Mouse (Mus musculus): ENCODE measurements around the gene Megf8.
"Not testable (repeated sequence)": the region's sequence is repeated elsewhere in the genome, so short reads cannot be mapped to it uniquely, and the experiment has no call there.

Gene Megf8

GRCm38 (mm10) chr7:25297454-25298325, 19.3 kb upstream of the Megf8 start, which contains the start of gene Pafah1b3:
Gene Pafah1b3 (minus strand): TSS chr7:25297986.
- peak; percentile 86 for DNase-seq

DNA sequence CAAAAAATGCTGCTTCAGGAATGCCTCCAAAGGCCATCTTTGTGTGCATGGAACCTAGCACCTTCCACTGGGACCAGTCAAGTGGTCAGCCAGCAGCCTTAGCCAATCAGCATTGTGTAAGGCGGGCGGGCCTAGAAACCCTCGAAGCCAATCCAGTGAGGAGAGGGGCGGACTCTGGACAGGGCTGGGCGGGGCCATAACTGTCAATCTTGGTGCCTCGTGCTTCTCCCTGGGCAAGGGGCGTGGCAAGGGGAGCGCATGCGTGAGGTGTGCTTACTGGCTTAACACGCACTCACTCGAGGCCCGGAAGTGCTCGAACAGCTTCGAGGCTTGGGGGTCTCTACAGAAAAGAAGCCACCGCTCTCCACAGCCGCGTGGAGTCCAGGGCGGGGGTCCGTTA, 15.9 kb upstream of the Megf8 start, which contains the start of gene Prr19:
TSS of gene Prr19 (plus strand) at position 349 of the 400 bp plus-strand sequence.
- peak; percentile 57 for DNase-seq

DNA sequence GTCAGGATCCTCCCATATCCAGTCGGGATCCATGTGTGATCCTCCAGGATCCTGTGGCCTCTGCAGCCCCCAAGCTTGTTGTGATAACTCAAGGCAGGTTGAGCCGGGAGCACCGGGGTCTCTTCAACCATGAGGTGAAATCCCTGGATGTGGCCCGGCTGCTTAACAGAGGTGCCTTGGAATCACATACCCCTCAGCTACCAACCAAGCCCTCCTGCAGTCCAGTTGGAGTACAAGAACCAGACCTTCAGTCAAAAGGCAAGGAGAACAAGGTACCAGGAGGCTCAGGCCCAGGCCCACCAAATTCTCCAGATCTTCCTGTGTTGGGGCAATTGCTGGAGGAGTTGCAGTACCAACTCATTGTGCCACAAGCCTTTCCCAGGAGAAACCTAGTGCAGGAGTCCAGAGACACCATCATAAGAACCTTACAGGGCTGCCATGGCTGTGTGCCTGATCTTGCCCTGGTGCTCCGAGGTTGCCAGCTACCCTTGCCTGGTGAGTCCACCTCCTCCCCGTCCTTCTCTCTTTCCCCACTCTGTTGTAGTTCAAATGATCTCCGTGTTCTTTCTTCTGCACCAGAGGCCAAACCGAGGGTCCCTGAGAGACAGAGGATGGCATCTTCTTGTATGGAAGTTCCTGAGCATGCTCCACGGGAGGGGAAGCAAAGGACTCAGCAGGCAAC, 13.8 kb upstream of the Megf8 start:
- no peak for DNase-seq

DNA sequence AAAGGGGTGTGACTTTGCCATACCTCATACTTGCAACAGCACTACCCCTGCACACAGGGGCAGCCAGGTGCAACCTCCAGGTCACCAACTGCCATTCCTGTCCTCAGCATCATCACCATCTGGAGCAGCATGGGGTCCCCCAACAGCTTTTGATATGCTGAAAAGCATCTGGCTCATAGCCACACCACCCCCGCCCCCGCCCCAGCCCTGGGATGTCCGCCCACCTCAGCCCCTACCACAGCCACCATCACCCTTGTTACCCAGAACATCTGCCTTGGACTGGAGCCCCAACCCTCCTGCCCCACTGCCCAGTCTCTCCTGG, 13.3 kb upstream of the Megf8 start:
- no peak for DNase-seq

DNA sequence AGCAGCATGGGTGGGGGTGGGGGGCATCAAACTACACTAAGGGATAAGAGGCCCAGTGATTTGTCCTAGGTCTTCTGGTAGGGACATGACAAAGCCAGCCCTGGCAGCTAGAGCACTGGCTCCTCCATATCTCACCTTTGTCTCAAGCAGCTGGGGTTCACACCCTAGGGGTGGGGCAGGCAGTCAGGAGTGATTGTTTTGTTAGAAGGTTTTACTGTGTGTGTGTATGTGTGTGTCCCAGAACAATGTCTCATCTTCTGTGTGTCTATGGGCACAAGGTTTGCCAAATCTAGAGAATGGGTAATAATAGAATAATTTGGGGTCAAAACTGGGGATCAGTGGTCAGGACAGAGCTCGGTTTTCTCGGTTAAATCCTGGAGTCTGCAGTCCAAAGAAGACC, 11.5 kb upstream of the Megf8 start:
- DNase-seq, result no peak

DNA sequence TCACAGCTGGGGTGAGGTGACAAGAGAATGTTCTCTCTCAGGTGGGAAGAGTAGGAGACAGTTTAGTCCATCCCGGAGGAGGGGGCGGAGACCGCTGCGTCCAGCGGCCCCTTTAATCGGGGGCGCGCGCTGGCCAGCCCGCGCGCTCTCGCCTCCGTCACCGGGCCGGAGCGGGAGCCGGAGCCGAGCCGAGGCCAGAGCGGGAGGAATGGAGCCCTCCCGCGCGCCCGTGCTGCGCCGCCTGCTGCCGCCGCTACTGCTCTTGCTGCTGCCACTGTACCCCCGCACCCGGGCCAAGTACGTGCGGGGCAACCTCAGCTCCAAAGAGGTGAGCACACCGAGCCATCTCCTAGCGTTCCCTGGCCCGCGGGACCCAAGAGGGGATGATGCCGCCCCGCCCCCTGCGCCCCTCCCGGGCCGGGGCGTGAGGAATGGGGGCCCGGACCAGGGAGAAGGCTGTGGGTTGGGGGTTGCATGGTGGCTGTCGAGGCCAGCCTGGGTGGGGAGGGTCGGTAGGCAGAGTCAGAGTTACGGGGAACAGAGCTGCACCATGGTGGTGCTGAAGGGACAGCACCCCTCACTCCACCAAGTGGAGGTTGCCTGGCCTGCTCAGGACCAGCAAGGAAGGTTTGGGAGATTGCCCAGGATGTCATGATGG, 10.9 kb upstream of the Megf8 start, which contains the start of gene Tmem145:
TSS of gene Tmem145 (plus strand) at position 151 of the 658 bp plus-strand sequence.
- peak; percentile 58 for DNase-seq

DNA sequence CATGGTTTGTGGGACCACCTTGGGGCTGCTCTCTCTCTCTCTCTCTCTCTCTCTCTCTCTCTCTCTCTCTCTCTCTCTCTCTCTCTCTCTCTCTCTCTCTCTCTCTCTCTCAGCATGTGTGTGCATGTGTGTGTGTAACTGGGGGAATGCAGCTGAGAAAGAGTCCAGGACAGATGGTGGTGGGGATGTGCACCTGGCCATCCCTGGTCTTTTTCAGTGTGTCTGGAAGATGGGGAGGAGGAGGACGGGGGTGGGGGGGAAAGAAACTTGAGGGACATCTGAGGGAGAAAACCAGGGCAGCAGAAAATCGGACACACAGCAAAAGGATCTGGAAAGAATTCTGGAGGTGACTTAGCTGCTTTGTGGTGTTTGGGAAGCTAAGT, 10.4 kb upstream of the Megf8 start:
- DNase-seq, result no peak

- no peak for DNase-seq
Observed at GRCm38 (mm10) chr7:25308702-25309318, 8.2 kb upstream of the Megf8 start.

DNA sequence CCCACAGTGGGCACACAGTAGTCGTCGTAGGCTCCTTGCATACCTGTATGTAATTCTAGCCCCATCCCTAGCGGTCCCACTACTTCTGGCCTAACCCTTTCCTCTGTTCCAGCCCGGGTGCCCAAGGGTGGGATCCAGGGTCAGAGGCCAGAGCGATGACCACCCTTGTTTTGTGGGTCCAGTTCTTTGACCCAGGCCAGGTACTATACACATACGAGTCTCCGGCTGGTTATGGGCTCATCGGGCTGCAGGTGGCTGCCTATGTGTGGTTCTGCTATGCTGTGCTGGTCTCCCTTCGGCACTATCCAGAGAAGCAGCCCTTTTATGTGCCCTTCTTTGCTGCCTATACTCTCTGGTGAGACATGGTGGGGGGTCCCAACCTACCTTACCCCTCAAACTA, 7.5 kb upstream of the Megf8 start:
- no peak for DNase-seq

DNA sequence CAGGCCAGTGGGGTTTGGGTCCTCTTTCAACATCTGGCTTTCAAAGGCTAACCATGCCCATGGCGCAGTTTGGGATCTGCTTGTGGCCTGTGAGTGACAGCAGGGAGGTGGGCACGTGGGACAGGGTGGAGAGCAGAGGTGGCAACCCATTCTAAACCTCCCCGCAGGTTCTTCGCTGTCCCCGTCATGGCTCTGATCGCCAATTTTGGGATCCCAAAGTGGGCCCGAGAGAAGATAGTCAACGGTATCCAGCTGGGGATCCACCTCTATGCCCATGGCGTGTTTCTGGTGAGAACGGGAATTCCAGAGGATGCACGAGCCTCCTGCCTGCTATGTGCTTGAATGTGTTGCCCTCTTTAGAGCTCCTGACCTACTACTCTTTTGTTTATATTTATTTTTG, 5.8 kb upstream of the Megf8 start:
- no peak for DNase-seq

- no peak for DNase-seq
Observed at GRCm38 (mm10) chr7:25313325-25313724, 3.6 kb upstream of the Megf8 start.

- no peak for DNase-seq
Observed at GRCm38 (mm10) chr7:25314606-25315305, 2.2 kb upstream of the Megf8 start.

DNA sequence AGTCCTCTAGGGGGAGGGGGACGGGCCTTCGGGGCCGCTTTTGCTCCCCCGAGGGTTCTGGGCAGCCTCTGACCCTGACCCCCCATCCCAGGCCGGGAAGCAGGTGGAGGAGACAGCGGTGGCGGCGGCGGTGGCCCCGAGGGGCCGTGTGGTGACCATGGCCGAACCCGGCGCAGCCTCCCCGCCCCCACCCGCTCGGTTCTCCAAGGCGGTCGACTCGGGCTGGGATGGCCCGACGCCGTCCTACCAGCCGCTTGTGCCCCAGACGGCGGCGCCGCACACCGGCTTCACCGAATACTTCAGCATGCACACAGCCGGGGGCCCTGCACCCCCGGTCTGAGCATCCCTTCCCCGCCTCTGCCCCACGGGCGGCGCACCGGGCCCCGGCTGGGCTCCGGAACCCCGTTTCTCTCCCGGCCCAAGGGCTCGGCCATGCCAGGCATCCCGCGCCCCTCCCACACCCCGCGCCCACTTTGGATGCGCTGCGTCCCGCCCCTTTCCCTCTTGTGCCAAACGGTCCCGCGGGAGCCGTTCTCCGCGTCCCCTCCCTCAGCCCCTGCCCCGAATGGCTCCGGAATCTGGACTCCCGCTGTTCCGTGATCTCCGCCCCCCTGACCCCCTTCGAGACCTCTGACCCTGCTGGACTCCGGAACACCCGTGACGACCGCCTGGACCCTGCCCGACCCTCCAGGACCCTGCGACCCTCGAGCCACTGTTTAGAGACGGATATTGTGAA, 1.5 kb upstream of the Megf8 start:
- DNase-seq, result peak; percentile 47

GRCm38 (mm10) chr7:25317446-25317999, 559 bp downstream of the Megf8 start:
- peak; percentile 28 for DNase-seq

DNA sequence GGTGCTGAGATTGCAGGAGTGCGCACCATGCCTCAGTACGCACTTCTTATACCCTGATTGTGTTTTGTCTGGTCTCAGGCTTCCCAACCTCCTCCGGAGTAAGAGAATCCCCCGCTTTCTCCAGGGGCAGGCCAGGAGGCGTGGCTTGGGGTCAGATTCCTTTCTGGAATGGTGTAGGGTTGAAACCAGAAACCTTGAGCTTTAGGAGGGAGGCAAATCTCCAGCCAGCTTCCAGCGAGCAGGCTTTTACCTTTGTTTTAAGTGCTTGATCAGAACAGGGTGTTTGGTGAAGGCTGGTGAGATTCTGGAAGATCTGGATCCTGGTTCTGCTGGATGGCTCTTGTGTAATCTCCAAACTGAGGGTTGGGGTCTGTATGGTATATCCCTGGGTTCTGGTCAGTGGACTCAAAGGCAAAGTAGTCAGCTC, 5.1 kb downstream of the Megf8 start:
- peak; percentile 55 for DNase-seq

- DNase-seq, result no peak
Observed at GRCm38 (mm10) chr7:25323219-25323618, 6.3 kb downstream of the Megf8 start.

DNA sequence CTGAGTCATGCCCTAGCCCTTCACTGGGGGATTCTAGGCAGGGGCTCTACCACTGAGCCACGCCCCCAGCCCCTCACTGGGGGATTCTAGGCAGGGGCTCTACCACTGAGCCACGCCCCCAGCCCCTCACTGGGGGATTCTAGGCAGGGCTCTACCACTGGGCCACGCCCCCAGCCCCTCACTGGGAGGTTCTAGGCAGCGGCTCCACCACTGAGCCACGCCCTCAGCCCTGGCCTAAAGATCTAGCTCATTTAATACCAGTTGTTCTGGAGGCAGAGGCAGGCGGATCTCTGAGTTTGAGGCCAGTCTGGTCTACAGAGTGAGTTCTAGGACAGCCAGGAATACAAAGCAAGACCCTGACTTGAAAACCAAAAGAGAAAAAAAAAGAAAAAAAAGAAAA, 8.5 kb downstream of the Megf8 start:
- not testable (repeated sequence) for DNase-seq

DNA sequence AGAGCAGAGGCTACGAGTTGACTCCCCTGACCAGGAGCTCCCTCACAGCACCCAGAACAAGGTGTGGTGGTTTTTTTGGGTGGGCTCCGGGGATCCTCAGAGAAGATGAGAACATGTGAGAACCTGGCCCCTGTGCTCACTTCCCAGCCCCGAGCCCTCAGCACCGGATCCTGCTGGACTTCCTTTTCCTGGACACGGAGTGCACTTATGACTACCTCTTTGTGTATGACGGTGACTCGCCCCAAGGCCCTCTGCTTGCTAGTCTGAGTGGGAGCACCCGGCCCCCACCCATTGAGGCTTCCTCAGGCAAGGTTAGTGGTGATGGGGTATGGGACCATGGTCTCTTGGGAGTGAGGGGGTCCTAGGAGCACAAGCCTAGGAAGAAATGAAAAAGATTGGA, 9.3 kb downstream of the Megf8 start:
- DNase-seq, result no peak

DNA sequence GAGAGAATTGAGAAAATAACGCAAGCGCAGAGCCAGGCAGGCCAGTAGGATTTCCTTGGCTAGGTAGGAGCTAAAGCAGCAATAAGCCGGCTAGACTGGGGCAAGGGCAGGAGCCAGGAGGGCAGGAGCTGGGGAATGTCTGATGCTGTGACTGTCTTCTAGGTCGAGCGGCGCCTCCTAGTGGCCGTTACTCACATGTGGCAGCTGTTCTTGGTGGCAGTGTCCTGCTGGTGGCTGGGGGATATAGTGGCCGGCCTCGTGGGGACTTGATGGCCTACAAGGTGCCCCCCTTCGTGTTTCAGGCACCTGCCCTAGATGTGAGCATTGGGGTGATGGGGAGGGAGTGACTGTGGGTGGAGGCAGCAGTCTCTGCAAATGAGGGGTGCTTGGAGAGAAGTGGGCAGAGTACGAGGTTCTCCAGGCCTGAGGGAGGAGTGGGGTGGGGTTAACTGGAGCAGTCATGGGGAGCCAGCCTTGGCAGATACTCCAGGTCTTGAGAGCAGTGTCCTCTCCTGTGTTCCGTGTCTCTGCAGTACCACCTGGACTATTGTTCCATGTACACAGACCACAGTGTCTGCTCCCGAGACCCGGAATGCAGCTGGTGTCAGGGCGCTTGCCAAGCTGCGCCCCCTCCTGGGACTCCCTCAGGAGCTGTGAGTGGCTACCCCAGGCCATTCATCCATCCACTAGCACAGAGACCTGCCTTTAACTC, 16.8 kb downstream of the Megf8 start:
- peak; percentile 82 for DNase-seq

GRCm38 (mm10) chr7:25334472-25334871, 17.5 kb downstream of the Megf8 start:
- no peak for DNase-seq

DNA sequence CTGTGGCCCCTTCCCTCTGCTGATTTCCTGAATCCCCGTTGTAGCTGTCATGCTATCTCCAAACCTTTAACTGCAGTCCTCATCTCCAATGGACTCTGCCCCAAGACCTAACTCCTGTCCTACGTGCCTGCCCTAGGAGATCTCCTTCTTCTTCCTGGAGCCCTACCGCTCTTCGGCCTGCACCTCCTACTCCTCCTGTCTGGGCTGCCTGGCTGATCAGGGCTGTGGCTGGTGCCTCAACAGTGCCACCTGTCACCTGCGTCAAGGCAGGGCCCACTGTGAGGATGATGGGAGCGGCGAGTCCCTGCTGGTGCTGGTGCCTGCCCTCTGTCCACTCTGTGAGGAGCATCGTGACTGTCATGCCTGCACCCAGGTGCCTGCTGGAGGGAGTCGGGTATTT, 22.4 kb downstream of the Megf8 start:
- DNase-seq, result no peak
